Mouse (Mus musculus): ENCODE measurements around the gene Hmgn2. TPM values are rescaled to one million over a fixed set of nuclear protein-coding genes. Genes with fewer than 3 reads are reported as not detected.

The Hmgn2 gene
- total and polyA plus RNA-seq, 3 experiments: 23.1 to 109 (median 92.3) TPM

- peak overlapping the region; percentile 62 for H3K9ac ChIP-seq (ENCODE audit: low read depth, low read length)
- TF ChIP-seq CTCF (IDR thresholded peaks at IDR 0.05) (no peak), EP300 (IDR thresholded peaks at IDR 0.05; ENCODE audit: insufficient read depth, low read depth, low read length) (no peak), POLR2A (IDR thresholded peaks at IDR 0.05; ENCODE audit: insufficient read depth, low read depth, low read length) (no peak)
- peaks cover 7% of the 10 kb centered on the region for H3K36me3 ChIP-seq (ENCODE audit: control insufficient read depth, insufficient read depth, low read length)
- H3K4me3 ChIP-seq: peak overlapping the region; percentile 48
- H3K4me1 ChIP-seq (ENCODE audit: control insufficient read depth, insufficient read depth, low read length): no peaks in the 10 kb centered on the region
- H3K79me2 ChIP-seq (replicated peaks; ENCODE audit: control insufficient read depth, insufficient read depth, low read length): no peaks in the 10 kb centered on the region
- no peak for DNase-seq
- intact Hi-C loops (cut with DNase I): loop anchor here (1.0 to 2.0 kb wide), 2 partner anchors 36 to 55 kb away; no protein-coding TSS in a partner anchor
- H3K27me3 ChIP-seq (ENCODE audit: control insufficient read depth, insufficient read depth, low read length): no peaks in the 10 kb centered on the region
- H3K27ac ChIP-seq: peak overlapping the region; percentile 68
- 32% methylated on average over 12 of the region's 12 CpGs for WGBS
Observed at GRCm38 (mm10) chr4:133966271-133966940, 2.0 kb downstream of the Hmgn2 start.

DNA sequence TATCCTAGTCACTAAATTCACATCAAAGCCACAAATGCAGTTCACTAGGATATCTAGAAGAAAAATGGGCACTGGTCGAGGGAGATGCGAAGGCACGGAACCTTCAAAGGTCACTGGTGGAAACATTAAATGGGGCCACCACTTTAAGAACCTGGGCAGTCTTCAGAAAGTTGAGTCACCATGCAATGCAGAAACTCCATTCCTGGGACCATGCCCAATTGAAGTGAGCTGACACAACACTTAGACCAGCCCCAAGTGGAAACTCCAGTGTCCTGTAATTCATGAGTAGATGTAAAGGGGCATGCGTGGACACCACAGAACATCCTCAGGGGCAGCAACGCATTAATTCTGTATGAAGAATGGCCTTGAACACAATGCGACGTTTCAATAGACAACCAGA lies 5.9 kb downstream of the Hmgn2 start:
- Histone ChIP-seq H3K4me3 (no peak overlapping the region), H3K27ac (no peak overlapping the region), H3K36me3 (ENCODE audit: control insufficient read depth, insufficient read depth, low read length) (peaks cover 7% of the 10 kb centered on the region), H3K79me2 (replicated peaks; ENCODE audit: control insufficient read depth, insufficient read depth, low read length) (no peaks in the 10 kb centered on the region), H3K27me3 (ENCODE audit: control insufficient read depth, insufficient read depth, low read length) (no peaks in the 10 kb centered on the region), H3K4me1 (ENCODE audit: control insufficient read depth, insufficient read depth, low read length) (no peaks in the 10 kb centered on the region), H3K9ac (ENCODE audit: low read depth, low read length) (no peak overlapping the region)
- no peak for DNase-seq
- TF ChIP-seq CTCF (IDR thresholded peaks at IDR 0.05) (no peak), EP300 (IDR thresholded peaks at IDR 0.05; ENCODE audit: insufficient read depth, low read depth, low read length) (no peak), POLR2A (IDR thresholded peaks at IDR 0.05; ENCODE audit: insufficient read depth, low read depth, low read length) (no peak)
- intact Hi-C loops (cut with DNase I): no loop called here
- 84% methylated on average over 7 of the region's 7 CpGs for WGBS

- no peak overlapping the region for H3K27ac ChIP-seq
- no peaks in the 10 kb centered on the region for H3K27me3 ChIP-seq (ENCODE audit: control insufficient read depth, insufficient read depth, low read length)
- H3K79me2 ChIP-seq (replicated peaks; ENCODE audit: control insufficient read depth, insufficient read depth, low read length): no peaks in the 10 kb centered on the region
- 93% methylated on average over 1 of the region's 1 CpGs for WGBS
- H3K4me1 ChIP-seq (ENCODE audit: control insufficient read depth, insufficient read depth, low read length): no peaks in the 10 kb centered on the region
- intact Hi-C loops (cut with DNase I): no loop called here
- TF ChIP-seq EP300 (IDR thresholded peaks at IDR 0.05; ENCODE audit: insufficient read depth, low read depth, low read length) (no peak), CTCF (IDR thresholded peaks at IDR 0.05) (no peak), POLR2A (IDR thresholded peaks at IDR 0.05; ENCODE audit: insufficient read depth, low read depth, low read length) (no peak)
- no peak overlapping the region for H3K9ac ChIP-seq (ENCODE audit: low read depth, low read length)
- H3K36me3 ChIP-seq (ENCODE audit: control insufficient read depth, insufficient read depth, low read length): no peaks in the 10 kb centered on the region
- no peak overlapping the region for H3K4me3 ChIP-seq
- DNase-seq: no peak
Observed at GRCm38 (mm10) chr4:133958884-133959283, 9.6 kb downstream of the Hmgn2 start.

DNA sequence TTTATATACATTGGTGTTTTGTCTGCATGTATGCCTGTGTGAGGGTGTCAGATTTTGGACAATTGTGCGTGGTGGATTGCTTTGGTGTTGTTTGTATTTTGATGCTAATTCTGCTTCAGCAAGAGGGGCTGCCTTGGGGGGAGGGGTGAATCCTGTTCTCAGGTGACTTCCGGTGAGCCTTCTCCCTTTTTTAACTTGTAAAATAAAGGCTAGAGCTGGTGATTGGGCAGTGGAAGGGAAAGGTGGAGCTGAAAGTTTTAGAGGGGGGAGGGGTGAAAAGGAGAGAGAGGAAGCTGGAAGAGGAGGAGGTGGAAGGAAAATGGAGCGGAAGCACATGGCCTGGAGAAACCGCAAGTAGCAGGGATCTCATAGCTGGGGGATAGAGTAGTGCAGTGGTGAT lies 12.1 kb downstream of the Hmgn2 start:
- no peaks in the 10 kb centered on the region for H3K4me1 ChIP-seq (ENCODE audit: control insufficient read depth, insufficient read depth, low read length)
- H3K79me2 ChIP-seq (replicated peaks; ENCODE audit: control insufficient read depth, insufficient read depth, low read length): no peaks in the 10 kb centered on the region
- H3K4me3 ChIP-seq: no peak overlapping the region
- intact Hi-C loops (cut with DNase I): no loop called here
- H3K36me3 ChIP-seq (ENCODE audit: control insufficient read depth, insufficient read depth, low read length): no peaks in the 10 kb centered on the region
- WGBS: 71% methylated on average over 4 of the region's 4 CpGs
- H3K9ac ChIP-seq (ENCODE audit: low read depth, low read length): no peak overlapping the region
- no peak overlapping the region for H3K27ac ChIP-seq
- no peak for DNase-seq
- TF ChIP-seq POLR2A (IDR thresholded peaks at IDR 0.05; ENCODE audit: insufficient read depth, low read depth, low read length): no peak
- no peak for TF ChIP-seq EP300 (IDR thresholded peaks at IDR 0.05; ENCODE audit: insufficient read depth, low read depth, low read length)
- no peak for TF ChIP-seq CTCF (IDR thresholded peaks at IDR 0.05)
- H3K27me3 ChIP-seq (ENCODE audit: control insufficient read depth, insufficient read depth, low read length): no peaks in the 10 kb centered on the region

- no peak for DNase-seq
- H3K36me3 ChIP-seq (ENCODE audit: control insufficient read depth, insufficient read depth, low read length): no peaks in the 10 kb centered on the region
- intact Hi-C loops (cut with DNase I): no loop called here
- no peak overlapping the region for H3K27ac ChIP-seq
- no peak overlapping the region for H3K9ac ChIP-seq (ENCODE audit: low read depth, low read length)
- no peaks in the 10 kb centered on the region for H3K4me1 ChIP-seq (ENCODE audit: control insufficient read depth, insufficient read depth, low read length)
- no peaks in the 10 kb centered on the region for H3K79me2 ChIP-seq (replicated peaks; ENCODE audit: control insufficient read depth, insufficient read depth, low read length)
- no peak overlapping the region for H3K4me3 ChIP-seq
- no peaks in the 10 kb centered on the region for H3K27me3 ChIP-seq (ENCODE audit: control insufficient read depth, insufficient read depth, low read length)
- WGBS: 37% methylated on average over 4 of the region's 4 CpGs
- TF ChIP-seq POLR2A (IDR thresholded peaks at IDR 0.05; ENCODE audit: insufficient read depth, low read depth, low read length) (no peak), CTCF (IDR thresholded peaks at IDR 0.05) (no peak), EP300 (IDR thresholded peaks at IDR 0.05; ENCODE audit: insufficient read depth, low read depth, low read length) (no peak)
Observed at GRCm38 (mm10) chr4:133946736-133947135, 21.7 kb downstream of the Hmgn2 start.

- intact Hi-C loops (cut with DNase I): no loop called here
- TF ChIP-seq POLR2A (IDR thresholded peaks at IDR 0.05; ENCODE audit: insufficient read depth, low read depth, low read length) (no peak), CTCF (IDR thresholded peaks at IDR 0.05) (no peak), EP300 (IDR thresholded peaks at IDR 0.05; ENCODE audit: insufficient read depth, low read depth, low read length) (no peak)
Observed at GRCm38 (mm10) chr4:133943791-133944190, 24.7 kb downstream of the Hmgn2 start.

More at GRCm38 (mm10) chr4:133943791-133944190, 24.7 kb downstream of the Hmgn2 start:
- WGBS: 72% methylated on average over 3 of the region's 3 CpGs
- Histone ChIP-seq H3K9ac (ENCODE audit: low read depth, low read length) (no peak overlapping the region), H3K36me3 (ENCODE audit: control insufficient read depth, insufficient read depth, low read length) (no peaks in the 10 kb centered on the region), H3K27me3 (ENCODE audit: control insufficient read depth, insufficient read depth, low read length) (no peaks in the 10 kb centered on the region), H3K79me2 (replicated peaks; ENCODE audit: control insufficient read depth, insufficient read depth, low read length) (no peaks in the 10 kb centered on the region), H3K4me3 (no peak overlapping the region), H3K4me1 (ENCODE audit: control insufficient read depth, insufficient read depth, low read length) (no peaks in the 10 kb centered on the region), H3K27ac (no peak overlapping the region)
- DNase-seq: no peak
